Mouse (Mus musculus): ENCODE data around the gene Ripor1. TPM values are rescaled to one million over a fixed set of nuclear protein-coding genes. Genes with fewer than 3 reads are reported as not detected.

The Ripor1 gene
- total and polyA plus RNA-seq, 3 experiments: 0.24 to 7.2 (median 1.7) TPM

DNA sequence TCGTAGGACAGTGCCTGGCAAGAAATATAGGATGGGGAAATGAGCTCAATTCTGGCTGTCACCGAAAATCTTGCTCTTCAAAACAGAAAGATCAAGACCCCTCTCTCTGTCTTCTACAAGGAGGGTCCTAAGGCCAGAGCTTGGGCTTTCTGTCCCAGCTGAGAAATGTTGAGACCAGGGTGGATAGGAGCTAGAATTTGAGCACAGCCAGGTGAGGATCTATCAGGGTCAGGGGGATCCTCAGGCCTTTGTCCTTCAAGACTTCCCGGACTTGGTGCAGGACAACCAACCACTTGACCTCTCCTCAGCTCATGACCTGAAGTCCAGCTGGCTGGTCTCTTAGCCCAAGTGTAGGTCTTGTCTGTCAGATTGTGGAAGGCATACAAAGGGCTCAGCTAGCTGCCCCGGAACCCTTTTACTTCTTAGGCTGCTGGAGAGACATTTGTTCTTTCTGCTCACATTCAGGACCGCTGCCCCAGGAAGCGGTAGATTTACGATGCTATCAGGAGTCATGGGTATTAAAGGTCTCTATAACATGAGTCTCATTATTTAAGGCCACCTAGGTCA is 18.7 kb downstream of the Ripor1 start:
- Histone ChIP-seq H3K36me3 (replicated peaks in 1 of 2; ENCODE audit: control insufficient read depth in 1 of 2, insufficient read depth in 1 of 2, low read length in 1 of 2) (peaks cover 12 to 30% of the 10 kb centered on the region in 2 experiments), H3K27me3 (replicated peaks) (no peaks in the 10 kb centered on the region), H3K79me2 (replicated peaks; ENCODE audit: control insufficient read depth, extremely low read depth, insufficient read depth, poor library complexity, severe bottlenecking) (peaks cover 4% of the 10 kb centered on the region), H3K27ac (ENCODE audit: insufficient read depth, low read depth) (peak overlapping the region; percentile 97), H3K9me3 (replicated peaks; ENCODE audit: low read length) (no peaks in the 10 kb centered on the region), H3K4me3 (replicated peaks in 1 of 3; ENCODE audit: low read depth in 2 of 3, low read length in 2 of 3, poor library complexity in 1 of 3) (peak overlapping the region; percentile 36 to 38 (median 36)), H3K9ac (ENCODE audit: insufficient read depth, low read depth) (peak overlapping the region; percentile 75), H3K4me2 (ENCODE audit: insufficient read depth, low read depth, poor library complexity, severe bottlenecking) (peak overlapping the region; percentile 64), H3K4me1 (ENCODE audit: control insufficient read depth in 1 of 2, insufficient read depth in 2 of 2) (peaks cover 15 to 69% of the 10 kb centered on the region in 2 experiments)
- in situ Hi-C loops (cut with MboI; ENCODE audit: low pct_ligation_motif_present, low pct_unique_long_range_greater_than_20kb, low sequenced_read_pairs) (no loop called here), dilution Hi-C loops (cut with MboI; ENCODE audit: extremely low pct_ligation_motif_present, extremely low pct_unique_long_range_greater_than_20kb, low sequenced_read_pairs) (no loop called here)
- DNase-seq (ENCODE audit: extremely low read depth): no peak
- TF ChIP-seq UBTF (IDR thresholded peaks at IDR 0.05; ENCODE audit: low read depth, low read length) (no peak), USF1 (IDR thresholded peaks at IDR 0.05; ENCODE audit: low read depth, low read length) (no peak), CHD2 (IDR thresholded peaks at IDR 0.05; ENCODE audit: low read length) (no peak), ZNF384 (IDR thresholded peaks at IDR 0.05; ENCODE audit: low read depth, low read length) (no peak), MXI1 (IDR thresholded peaks at IDR 0.05; ENCODE audit: low read depth, low read length) (no peak)

GRCm38 (mm10) chr8:105624401-105624800 is 19.3 kb downstream of the Ripor1 start:
- H3K36me3 ChIP-seq (replicated peaks in 1 of 2; ENCODE audit: control insufficient read depth in 1 of 2, insufficient read depth in 1 of 2, low read length in 1 of 2): peaks cover 12 to 24% of the 10 kb centered on the region in 2 experiments
- H3K9ac ChIP-seq (ENCODE audit: insufficient read depth, low read depth): peak overlapping the region; percentile 75
- no peaks in the 10 kb centered on the region for H3K9me3 ChIP-seq (replicated peaks; ENCODE audit: low read length)
- H3K4me1 ChIP-seq (ENCODE audit: control insufficient read depth in 1 of 2, insufficient read depth in 2 of 2): peaks cover 16 to 75% of the 10 kb centered on the region in 2 experiments
- peak overlapping the region; percentile 64 for H3K4me2 ChIP-seq (ENCODE audit: insufficient read depth, low read depth, poor library complexity, severe bottlenecking)
- TF ChIP-seq ZNF384 (IDR thresholded peaks at IDR 0.05; ENCODE audit: low read depth, low read length) (no peak), MAZ (IDR thresholded peaks at IDR 0.05; ENCODE audit: low read depth, low read length) (no peak), MXI1 (IDR thresholded peaks at IDR 0.05; ENCODE audit: low read depth, low read length) (no peak), PAX5 (IDR thresholded peaks at IDR 0.05; ENCODE audit: low read length) (no peak), UBTF (IDR thresholded peaks at IDR 0.05; ENCODE audit: low read depth, low read length) (no peak), NRF1 (IDR thresholded peaks at IDR 0.05; ENCODE audit: low read depth, low read length) (no peak), ELF1 (IDR thresholded peaks at IDR 0.05; ENCODE audit: low read depth, low read length) (no peak)
- in situ Hi-C loops (cut with MboI; ENCODE audit: low pct_ligation_motif_present, low pct_unique_long_range_greater_than_20kb, low sequenced_read_pairs) (no loop called here), dilution Hi-C loops (cut with MboI; ENCODE audit: extremely low pct_ligation_motif_present, extremely low pct_unique_long_range_greater_than_20kb, low sequenced_read_pairs) (no loop called here)
- H3K27ac ChIP-seq (ENCODE audit: insufficient read depth, low read depth): peak overlapping the region; percentile 97
- H3K79me2 ChIP-seq (replicated peaks; ENCODE audit: control insufficient read depth, extremely low read depth, insufficient read depth, poor library complexity, severe bottlenecking): peaks cover 4% of the 10 kb centered on the region
- no peak overlapping the region for H3K4me3 ChIP-seq (replicated peaks in 1 of 3; ENCODE audit: low read depth in 2 of 3, low read length in 2 of 3, poor library complexity in 1 of 3)
- DNase-seq (ENCODE audit: extremely low read depth): no peak
- no peaks in the 10 kb centered on the region for H3K27me3 ChIP-seq (replicated peaks)

GRCm38 (mm10) chr8:105624831-105625230 is 19.8 kb downstream of the Ripor1 start:
- in situ Hi-C loops (cut with MboI; ENCODE audit: low pct_ligation_motif_present, low pct_unique_long_range_greater_than_20kb, low sequenced_read_pairs) (no loop called here), dilution Hi-C loops (cut with MboI; ENCODE audit: extremely low pct_ligation_motif_present, extremely low pct_unique_long_range_greater_than_20kb, low sequenced_read_pairs) (no loop called here)
- Histone ChIP-seq H3K4me3 (replicated peaks in 1 of 3; ENCODE audit: low read depth in 2 of 3, low read length in 2 of 3, poor library complexity in 1 of 3) (no peak overlapping the region), H3K27me3 (replicated peaks) (no peaks in the 10 kb centered on the region), H3K27ac (ENCODE audit: insufficient read depth, low read depth) (peak overlapping the region; percentile 53), H3K4me1 (ENCODE audit: control insufficient read depth in 1 of 2, insufficient read depth in 2 of 2) (peaks cover 17 to 80% of the 10 kb centered on the region in 2 experiments), H3K36me3 (replicated peaks in 1 of 2; ENCODE audit: control insufficient read depth in 1 of 2, insufficient read depth in 1 of 2, low read length in 1 of 2) (peaks cover 12 to 20% of the 10 kb centered on the region in 2 experiments), H3K4me2 (ENCODE audit: insufficient read depth, low read depth, poor library complexity, severe bottlenecking) (peak overlapping the region; percentile 64; the same call in 1 of the 2 replicates), H3K9ac (ENCODE audit: insufficient read depth, low read depth) (peak overlapping the region; percentile 75; the same call in 1 of the 2 replicates), H3K79me2 (replicated peaks; ENCODE audit: control insufficient read depth, extremely low read depth, insufficient read depth, poor library complexity, severe bottlenecking) (peaks cover 4% of the 10 kb centered on the region), H3K9me3 (replicated peaks; ENCODE audit: low read length) (no peaks in the 10 kb centered on the region)
- no peak for DNase-seq (ENCODE audit: extremely low read depth)
- no peak for TF ChIP-seq UBTF (IDR thresholded peaks at IDR 0.05; ENCODE audit: low read depth, low read length)
- TF ChIP-seq ZMIZ1 (IDR thresholded peaks at IDR 0.05; ENCODE audit: low read depth, low read length): no peak
- no peak for TF ChIP-seq RAD21 (IDR thresholded peaks at IDR 0.05; ENCODE audit: low read depth, low read length)
- TF ChIP-seq TCF12 (IDR thresholded peaks at IDR 0.05; ENCODE audit: low read depth, low read length): no peak
- TF ChIP-seq ETS1 (conservative IDR thresholded peaks at IDR 0.05; ENCODE audit: low read depth, low read length): no peak
- TF ChIP-seq MEF2A (IDR thresholded peaks at IDR 0.05; ENCODE audit: borderline replicate concordance, low read depth, low read length): no peak
- TF ChIP-seq EP300 (IDR thresholded peaks at IDR 0.05; ENCODE audit: low read length): no peak
- no peak for TF ChIP-seq ZC3H11A (IDR thresholded peaks at IDR 0.05; ENCODE audit: low read depth, low read length)
- TF ChIP-seq ZKSCAN1 (IDR thresholded peaks at IDR 0.05; ENCODE audit: borderline replicate concordance, low read depth, low read length): no peak
- TF ChIP-seq SIN3A (IDR thresholded peaks at IDR 0.05; ENCODE audit: low read length): no peak
- TF ChIP-seq PAX5 (IDR thresholded peaks at IDR 0.05; ENCODE audit: low read length): no peak
- no peak for TF ChIP-seq IRF4 (IDR thresholded peaks at IDR 0.05; ENCODE audit: low read depth, low read length)
- no peak for TF ChIP-seq ZNF384 (IDR thresholded peaks at IDR 0.05; ENCODE audit: low read depth, low read length)
- no peak for TF ChIP-seq BHLHE40 (IDR thresholded peaks at IDR 0.05; ENCODE audit: low read depth, low read length)
- no peak for TF ChIP-seq ELF1 (IDR thresholded peaks at IDR 0.05; ENCODE audit: low read depth, low read length)
- TF ChIP-seq JUND (conservative IDR thresholded peaks at IDR 0.05; ENCODE audit: low read depth, low read length): no peak
- no peak for TF ChIP-seq MAFK (IDR thresholded peaks at IDR 0.05; ENCODE audit: insufficient replicate concordance, low read length)

All from CH12.LX (cell line).